Mouse (Mus musculus) midbrain, embryonic 13.5 days (tissue): ENCODE measurements around the gene Bcl2l1. TPM values are rescaled to one million over a fixed set of nuclear protein-coding genes. Genes with fewer than 3 reads are reported as not detected.

Experiments
- ATAC-seq: fragments of 200-750 bp; cut with Nextera tagmentation; 2 replicates; pipeline ENCODE4 v1.8.0; 2017; ENCODE audit warnings: mild to moderate bottlenecking, moderate TSS enrichment, moderate library complexity
- H3K27ac ChIP-seq: fragments of 300-500 bp; sonication (generic); 2 replicates; pipeline ENCODE4 v1.5.1; 2015; ENCODE audit warnings: inconsistent platforms, mild to moderate bottlenecking, moderate library complexity
- H3K27me3 ChIP-seq: fragments of 300-500 bp; sonication (generic); 2 replicates; pipeline ENCODE4 v1.6.1; 2015; ENCODE audit warnings: mild to moderate bottlenecking, inconsistent platforms
- H3K36me3 ChIP-seq: fragments of 300-500 bp; sonication (generic); 2 replicates; pipeline ENCODE4 v1.6.1; 2015; ENCODE audit warnings: mild to moderate bottlenecking, inconsistent platforms
- H3K4me1 ChIP-seq: fragments of 300-500 bp; sonication (generic); replicated peaks from 2 replicates; pipeline ENCODE4 v1.6.1; 2015; ENCODE audit warnings: inconsistent platforms
- H3K4me2 ChIP-seq: fragments of 300-500 bp; sonication (generic); replicated peaks from 2 replicates; pipeline ENCODE4 v1.6.1; 2015; ENCODE audit warnings: moderate library complexity, mild to moderate bottlenecking, inconsistent platforms
- H3K4me3 ChIP-seq: fragments of 300-500 bp; sonication (generic); replicated peaks from 2 replicates; pipeline ENCODE4 v1.5.1; 2015; ENCODE audit warnings: mild to moderate bottlenecking, inconsistent platforms
- H3K9ac ChIP-seq: fragments of 300-500 bp; sonication (generic); replicated peaks from 2 replicates; pipeline ENCODE4 v1.6.1; 2015; ENCODE audit warnings: mild to moderate bottlenecking, inconsistent platforms
- H3K9me3 ChIP-seq: fragments of 300-500 bp; sonication (generic); 2 replicates; pipeline ENCODE4 v1.6.1; 2016; ENCODE audit warnings: mild to moderate bottlenecking, inconsistent platforms
- WGBS: fragments of 180-500 bp; shearing (Covaris S2); methylation state at CpG from one replicate; pipeline ENCODE4 v1.1.7; 2015; 5-methylcytosine and 5-hydroxymethylcytosine counted together
- polyA plus RNA-seq: library from polyadenylated mRNA; unstranded; fragments of >200 nt; fragmentation: Nextera tagmentation; extraction: Ambion mirVana; gene quantifications from 2 replicates; pipeline ENCODE4 v1.2.1, GENCODE M21; 2015

Gene Bcl2l1
- 190 and 195 TPM in 2 replicates for polyA plus RNA-seq

- peak within 1 kb of the TSS; percentile 91 for H3K4me2 ChIP-seq
- peak within 1 kb of the TSS; percentile 97 for H3K27ac ChIP-seq
- peaks cover 5% of the 10 kb centered on the region; the same call in 1 of the 2 replicates for H3K36me3 ChIP-seq
- no peaks in the 10 kb centered on the region for H3K27me3 ChIP-seq
- peak; percentile 98 for ATAC-seq
- WGBS, result under 1% methylated on average over 68 of the region's 74 CpGs
- H3K4me3 ChIP-seq, result peak within 1 kb of the TSS; percentile 78
- H3K4me1 ChIP-seq, result peaks cover 40% of the 10 kb centered on the region
- H3K9ac ChIP-seq, result peak within 1 kb of the TSS; percentile 94
- H3K9me3 ChIP-seq, result no peaks in the 10 kb centered on the region
Measured at GRCm38 (mm10) chr2:152831019-152831878, at the start of gene Bcl2l1. Gene Bcl2l1, minus strand, starts transcription at chr2:152831728.

- H3K9ac ChIP-seq, result no peak overlapping the region
- 93% methylated on average over 13 of the region's 13 CpGs for WGBS
- no peak overlapping the region for H3K27ac ChIP-seq
- no peaks in the 10 kb centered on the region for H3K9me3 ChIP-seq
- no peaks in the 10 kb centered on the region for H3K27me3 ChIP-seq
- peaks cover 53% of the 10 kb centered on the region for H3K36me3 ChIP-seq
- ATAC-seq, result no peak
- no peak overlapping the region for H3K4me3 ChIP-seq
- H3K4me2 ChIP-seq, result no peak overlapping the region
- no peaks in the 10 kb centered on the region for H3K4me1 ChIP-seq
Measured at GRCm38 (mm10) chr2:152880898-152881297, 49.4 kb upstream of the Bcl2l1 start.

- 98% methylated on average over 3 of the region's 3 CpGs for WGBS
- no peaks in the 10 kb centered on the region for H3K9me3 ChIP-seq
- H3K9ac ChIP-seq, result no peak overlapping the region
- H3K4me1 ChIP-seq, result no peaks in the 10 kb centered on the region
- no peak overlapping the region for H3K27ac ChIP-seq
- H3K4me3 ChIP-seq, result no peak overlapping the region
- peaks cover 38% of the 10 kb centered on the region for H3K36me3 ChIP-seq
- H3K4me2 ChIP-seq, result no peak overlapping the region
- H3K27me3 ChIP-seq, result no peaks in the 10 kb centered on the region
- no peak for ATAC-seq
Measured at GRCm38 (mm10) chr2:152878239-152878638, 46.7 kb upstream of the Bcl2l1 start.

GRCm38 (mm10) chr2:152863346-152863745 lies 31.8 kb upstream of the Bcl2l1 start:
- Histone ChIP-seq H3K9me3 (no peaks in the 10 kb centered on the region), H3K4me1 (no peaks in the 10 kb centered on the region), H3K36me3 (peaks cover 12% of the 10 kb centered on the region), H3K4me3 (no peak overlapping the region), H3K4me2 (no peak overlapping the region), H3K27me3 (no peaks in the 10 kb centered on the region), H3K9ac (no peak overlapping the region), H3K27ac (no peak overlapping the region)
- 94% methylated on average over 6 of the region's 6 CpGs for WGBS
- ATAC-seq, result no peak

- no peak overlapping the region for H3K27ac ChIP-seq
- no peak overlapping the region for H3K4me3 ChIP-seq
- H3K9me3 ChIP-seq, result no peaks in the 10 kb centered on the region
- no peak overlapping the region for H3K4me2 ChIP-seq
- ATAC-seq, result no peak
- H3K27me3 ChIP-seq, result no peaks in the 10 kb centered on the region
- H3K9ac ChIP-seq, result no peak overlapping the region
- H3K4me1 ChIP-seq, result no peaks in the 10 kb centered on the region
- peaks cover 15% of the 10 kb centered on the region for H3K36me3 ChIP-seq
- 84% methylated on average over 3 of the region's 3 CpGs for WGBS
Measured at GRCm38 (mm10) chr2:152862638-152863037, 31.1 kb upstream of the Bcl2l1 start.

- Histone ChIP-seq H3K27me3 (no peaks in the 10 kb centered on the region), H3K4me3 (no peak overlapping the region), H3K9ac (no peak overlapping the region), H3K9me3 (no peaks in the 10 kb centered on the region), H3K4me1 (no peaks in the 10 kb centered on the region), H3K27ac (no peak overlapping the region), H3K36me3 (peaks cover 18% of the 10 kb centered on the region), H3K4me2 (no peak overlapping the region)
- WGBS, result 95% methylated on average over 1 of the region's 1 CpGs
- ATAC-seq, result no peak
Measured at GRCm38 (mm10) chr2:152861891-152862290, 30.4 kb upstream of the Bcl2l1 start.

- no peaks in the 10 kb centered on the region for H3K4me1 ChIP-seq
- ATAC-seq, result no peak
- no peak overlapping the region for H3K9ac ChIP-seq
- 90% methylated on average over 3 of the region's 3 CpGs for WGBS
- no peaks in the 10 kb centered on the region for H3K9me3 ChIP-seq
- peaks cover 21% of the 10 kb centered on the region for H3K36me3 ChIP-seq
- H3K27me3 ChIP-seq, result no peaks in the 10 kb centered on the region
- no peak overlapping the region for H3K4me3 ChIP-seq
- H3K4me2 ChIP-seq, result no peak overlapping the region
- no peak overlapping the region for H3K27ac ChIP-seq
Measured at GRCm38 (mm10) chr2:152859501-152859900, 28.0 kb upstream of the Bcl2l1 start.

GRCm38 (mm10) chr2:152848466-152848865 lies 16.9 kb upstream of the Bcl2l1 start:
- Histone ChIP-seq H3K4me2 (peak overlapping the region; percentile 84), H3K9ac (peak overlapping the region; percentile 65), H3K27me3 (no peaks in the 10 kb centered on the region), H3K4me1 (peaks cover 24% of the 10 kb centered on the region), H3K27ac (no peak overlapping the region), H3K36me3 (no peaks in the 10 kb centered on the region), H3K4me3 (peak overlapping the region; percentile 75), H3K9me3 (no peaks in the 10 kb centered on the region)
- no peak for ATAC-seq
- 14% methylated on average over 2 of the region's 2 CpGs for WGBS

- Histone ChIP-seq H3K9me3 (no peaks in the 10 kb centered on the region), H3K27ac (0 out of 2 replicates have a peak within 1 kb of the TSS, but pooled peaks have one; percentile 32)
- WGBS, result 0% methylated on average over 34 of the region's 34 CpGs
Measured at GRCm38 (mm10) chr2:152847815-152848302, 16.3 kb upstream of the Bcl2l1 start, which contains the start of gene Tpx2. Gene Tpx2, plus strand, starts transcription at chr2:152847964.

GRCm38 (mm10) chr2:152847057-152847814 lies 15.7 kb upstream of the Bcl2l1 start:
- Histone ChIP-seq H3K4me2 (peak overlapping the region; percentile 52), H3K36me3 (no peaks in the 10 kb centered on the region), H3K27ac (no peak overlapping the region), H3K9me3 (no peaks in the 10 kb centered on the region), H3K4me1 (peaks cover 24% of the 10 kb centered on the region), H3K4me3 (peak overlapping the region; percentile 75), H3K27me3 (no peaks in the 10 kb centered on the region), H3K9ac (no peak overlapping the region)
- 24% methylated on average over 3 of the region's 3 CpGs for WGBS
- no peak; the same call in 1 of the 2 replicates for ATAC-seq

More at GRCm38 (mm10) chr2:152847815-152848302, 16.3 kb upstream of the Bcl2l1 start, which contains the start of gene Tpx2:
- Histone ChIP-seq H3K27me3 (no peaks in the 10 kb centered on the region), H3K4me2 (peak within 1 kb of the TSS; percentile 84), H3K36me3 (no peaks in the 10 kb centered on the region), H3K9ac (peak within 1 kb of the TSS; percentile 65), H3K4me1 (peaks cover 24% of the 10 kb centered on the region), H3K4me3 (peak within 1 kb of the TSS; percentile 75)
- ATAC-seq, result peak; percentile 98

GRCm38 (mm10) chr2:152842741-152843140 lies 11.2 kb upstream of the Bcl2l1 start:
- no peaks in the 10 kb centered on the region for H3K27me3 ChIP-seq
- ATAC-seq, result no peak
- WGBS, result 68% methylated on average over 3 of the region's 3 CpGs
- H3K9me3 ChIP-seq, result no peaks in the 10 kb centered on the region
- H3K4me2 ChIP-seq, result no peak overlapping the region
- no peak overlapping the region for H3K27ac ChIP-seq
- H3K9ac ChIP-seq, result no peak overlapping the region
- no peaks in the 10 kb centered on the region for H3K36me3 ChIP-seq
- H3K4me1 ChIP-seq, result no peaks in the 10 kb centered on the region; the same call in 1 of the 2 replicates
- H3K4me3 ChIP-seq, result no peak overlapping the region

- no peak overlapping the region for H3K4me3 ChIP-seq
- H3K27me3 ChIP-seq, result no peaks in the 10 kb centered on the region
- 76% methylated on average over 2 of the region's 2 CpGs for WGBS
- no peaks in the 10 kb centered on the region for H3K4me1 ChIP-seq
- no peaks in the 10 kb centered on the region for H3K36me3 ChIP-seq
- no peak overlapping the region for H3K4me2 ChIP-seq
- no peak overlapping the region for H3K9ac ChIP-seq
- no peak overlapping the region for H3K27ac ChIP-seq
- no peak for ATAC-seq
- no peaks in the 10 kb centered on the region for H3K9me3 ChIP-seq
Measured at GRCm38 (mm10) chr2:152839256-152839655, 7.7 kb upstream of the Bcl2l1 start.
